Mouse (Mus musculus) CH12.LX (cell line): ENCODE results near the gene Mn1. TPM values are rescaled to one million over a fixed set of nuclear protein-coding genes. Genes with fewer than 3 reads are reported as not detected.

Experiments
- DNase-seq: peaks from one replicate; pipeline ENCODE4 v3.0.0-alpha.2; 2013; ENCODE audit errors: extremely low read depth
- H3K27ac ChIP-seq: 2 replicates; pipeline ENCODE4 v1.5.1; 2012; ENCODE audit warnings: low read depth, mild to moderate bottlenecking, control low read depth, moderate library complexity; ENCODE audit not compliant: insufficient read depth
- H3K27me3 ChIP-seq: replicated peaks from 2 replicates; pipeline ENCODE3; 2012; ENCODE audit warnings: inconsistent platforms
- H3K36me3 ChIP-seq, 2 experiments: replicated peaks in 1 of 2; 2 replicates each; pipeline versions ENCODE3 to v1.6.1; 2012; ENCODE audit warnings: inconsistent platforms in 1 of 2, low read length in 1 of 2, mild to moderate bottlenecking in 1 of 2, mixed read lengths in 1 of 2, moderate library complexity in 1 of 2; ENCODE audit not compliant: control insufficient read depth in 1 of 2, insufficient read depth in 1 of 2
- H3K4me1 ChIP-seq, 2 experiments: 2 replicates each; pipeline ENCODE4 v1.6.1; 2012; ENCODE audit warnings: inconsistent platforms in 1 of 2, moderate library complexity in 1 of 2; ENCODE audit not compliant: insufficient read depth in 2 of 2, control insufficient read depth in 1 of 2
- H3K4me2 ChIP-seq: 2 replicates; pipeline ENCODE4 v1.6.1; 2012; ENCODE audit warnings: low read depth, mild to moderate bottlenecking, control low read depth; ENCODE audit not compliant: poor library complexity, insufficient read depth, severe bottlenecking
- H3K4me3 ChIP-seq, 3 experiments: fragments of 150-350 bp in 1 of 3; sonication (generic) in 1 of 3; replicated peaks in 1 of 3; 2 replicates each; pipeline versions ENCODE3 to v1.5.1; 2011 to 2012; ENCODE audit warnings: low read depth in 2 of 3, low read length in 2 of 3, mild to moderate bottlenecking in 2 of 3, moderate library complexity in 2 of 3, control low read depth in 1 of 3, improper control_type of control experiment in 1 of 3, inconsistent platforms in 1 of 3, mixed read lengths in 1 of 3; ENCODE audit not compliant: poor library complexity in 1 of 3
- H3K79me2 ChIP-seq: replicated peaks from 2 replicates; pipeline ENCODE4 v1.6.1; 2012; ENCODE audit warnings: mild to moderate bottlenecking, moderate library complexity; ENCODE audit not compliant: control insufficient read depth, poor library complexity, insufficient read depth, severe bottlenecking; ENCODE audit errors: extremely low read depth
- H3K9ac ChIP-seq: 2 replicates; pipeline ENCODE4 v1.6.1; 2012; ENCODE audit warnings: low read depth, mild to moderate bottlenecking, control low read depth, moderate library complexity; ENCODE audit not compliant: insufficient read depth
- H3K9me3 ChIP-seq: replicated peaks from 2 replicates; pipeline ENCODE3; 2012; ENCODE audit warnings: low read length, inconsistent platforms, mixed read lengths
- CHD1 ChIP-seq: IDR thresholded peaks from 2 replicates; pipeline ENCODE4 v1.6.1; 2012; ENCODE audit warnings: low read depth, low read length, improper control_type of control experiment, inconsistent platforms
- ELF1 ChIP-seq: IDR thresholded peaks from 2 replicates; pipeline ENCODE4 v1.6.1; 2014; ENCODE audit warnings: low read depth, mild to moderate bottlenecking, inconsistent platforms, low read length, improper control_type of control experiment
- EP300 ChIP-seq: IDR thresholded peaks from 2 replicates; pipeline ENCODE4 v1.6.1; 2011; ENCODE audit warnings: low read length, improper control_type of control experiment
- GABPA ChIP-seq: IDR thresholded peaks from 2 replicates; pipeline ENCODE4 v1.6.1; 2012; ENCODE audit warnings: low read depth, low read length, improper control_type of control experiment, inconsistent platforms; ENCODE audit not compliant: insufficient replicate concordance
- HCFC1 ChIP-seq: IDR thresholded peaks from 2 replicates; pipeline ENCODE4 v1.6.1; 2012; ENCODE audit warnings: low read depth, mild to moderate bottlenecking, inconsistent platforms, low read length, improper control_type of control experiment
- JUN ChIP-seq: IDR thresholded peaks from 2 replicates; pipeline ENCODE4 v1.6.1; 2011; ENCODE audit warnings: low read depth, mild to moderate bottlenecking, low read length, improper control_type of control experiment, moderate library complexity; ENCODE audit not compliant: insufficient read depth
- JUND ChIP-seq: conservative IDR thresholded peaks from 2 replicates; pipeline ENCODE4 v1.6.1; 2011; ENCODE audit warnings: low read depth, low read length, improper control_type of control experiment
- KAT2A ChIP-seq: IDR thresholded peaks from 2 replicates; pipeline ENCODE4 v1.6.1; 2012; ENCODE audit warnings: low read length, improper control_type of control experiment, inconsistent platforms; ENCODE audit not compliant: insufficient replicate concordance
- MAZ ChIP-seq: IDR thresholded peaks from 2 replicates; pipeline ENCODE4 v1.6.1; 2012; ENCODE audit warnings: low read depth, mild to moderate bottlenecking, inconsistent platforms, low read length, improper control_type of control experiment, moderate library complexity
- MXI1 ChIP-seq: IDR thresholded peaks from 2 replicates; pipeline ENCODE4 v1.6.1; 2011; ENCODE audit warnings: mild to moderate bottlenecking, low read depth, low read length, improper control_type of control experiment
- MYC ChIP-seq: IDR thresholded peaks from 2 replicates; pipeline ENCODE4 v1.6.1; 2011; ENCODE audit warnings: low read depth, mild to moderate bottlenecking, improper control_type of control experiment, low read length
- NRF1 ChIP-seq: IDR thresholded peaks from 2 replicates; pipeline ENCODE4 v1.6.1; 2014; ENCODE audit warnings: low read depth, mild to moderate bottlenecking, inconsistent platforms, low read length, improper control_type of control experiment, moderate library complexity
- PAX5 ChIP-seq: IDR thresholded peaks from 2 replicates; pipeline ENCODE4 v1.6.1; 2012; ENCODE audit warnings: low read length, inconsistent platforms, mixed read lengths
- POLR2A ChIP-seq: IDR thresholded peaks from 2 replicates; pipeline ENCODE4 v1.6.1; 2011; ENCODE audit warnings: low read depth, mild to moderate bottlenecking, improper control_type of control experiment, low read length
- RAD21 ChIP-seq: IDR thresholded peaks from 2 replicates; pipeline ENCODE4 v1.6.1; 2011; ENCODE audit warnings: low read depth, mild to moderate bottlenecking, low read length, improper control_type of control experiment, moderate library complexity
- RCOR1 ChIP-seq: conservative IDR thresholded peaks from 2 replicates; pipeline ENCODE4 v1.6.1; 2012; ENCODE audit warnings: low read depth, mild to moderate bottlenecking, inconsistent platforms, low read length, improper control_type of control experiment
- SIN3A ChIP-seq: IDR thresholded peaks from 2 replicates; pipeline ENCODE4 v1.6.1; 2012; ENCODE audit warnings: low read length, improper control_type of control experiment, inconsistent platforms
- TCF12 ChIP-seq: IDR thresholded peaks from 2 replicates; pipeline ENCODE4 v1.6.1; 2014; ENCODE audit warnings: low read depth, mild to moderate bottlenecking, inconsistent platforms, low read length, improper control_type of control experiment
- USF1 ChIP-seq: IDR thresholded peaks from 2 replicates; pipeline ENCODE4 v1.6.1; 2014; ENCODE audit warnings: low read depth, mild to moderate bottlenecking, inconsistent platforms, low read length, improper control_type of control experiment
- USF2 ChIP-seq: conservative IDR thresholded peaks from 2 replicates; pipeline ENCODE4 v1.6.1; 2011; ENCODE audit warnings: low read depth, low read length, improper control_type of control experiment
- ZMIZ1 ChIP-seq: IDR thresholded peaks from 2 replicates; pipeline ENCODE4 v1.6.1; 2012; ENCODE audit warnings: low read depth, mild to moderate bottlenecking, inconsistent platforms, low read length, improper control_type of control experiment
- dilution Hi-C: fragments of 300-500 bp; cut with MboI; formaldehyde crosslinking; loops from 2 replicates; pipeline ENCODE4 v1.14.3; 2020; ENCODE audit warnings: low sequenced_read_pairs; ENCODE audit not compliant: extremely low pct_unique_long_range_greater_than_20kb, extremely low pct_ligation_motif_present
- in situ Hi-C: fragments of 300-500 bp; cut with MboI; formaldehyde crosslinking; loops from 3 replicates; pipeline ENCODE4 v1.14.3; 2019; ENCODE audit warnings: low sequenced_read_pairs, low pct_ligation_motif_present, low pct_unique_long_range_greater_than_20kb, mixed read lengths
- polyA plus RNA-seq: library from polyadenylated mRNA; unstranded; fragments of >175 nt; gene quantifications from 2 replicates; pipeline ENCODE4 v1.2.1, GENCODE M21; 2012; ENCODE audit warnings: low read depth; ENCODE audit not compliant: insufficient read length
- total RNA-seq, 2 experiments: library from RNA; depleted of rRNA; stranded (reverse); fragments of 300-350 nt in 1 of 2; fragments of >200 nt in 1 of 2; gene quantifications; 2 replicates each; pipeline ENCODE4 v1.2.3; 2012 to 2014

The Mn1 gene
- total and polyA plus RNA-seq, 3 experiments, result not detected

DNA sequence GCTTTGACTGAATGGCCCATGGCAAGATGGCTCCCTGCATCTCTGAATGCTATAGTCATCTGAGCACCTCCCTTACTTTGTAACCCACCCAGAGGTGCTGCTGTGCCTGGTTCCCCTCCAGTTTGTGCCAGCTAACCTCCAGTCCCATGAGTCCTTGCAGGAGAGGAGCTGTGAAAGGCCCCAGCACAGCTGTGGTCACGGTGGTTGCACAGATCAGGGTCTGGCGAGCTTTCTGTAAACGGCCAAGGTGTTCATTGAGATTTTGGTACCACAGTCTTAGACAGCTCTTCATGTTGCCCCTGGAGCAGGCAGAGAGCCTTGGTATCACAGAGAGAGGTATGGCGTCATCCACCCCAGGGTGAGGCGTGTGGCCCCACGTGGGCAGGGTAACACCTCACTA is 25.7 kb upstream of the Mn1 start:
- no peak overlapping the region for H3K27ac ChIP-seq
- peak; percentile 70; the same call in 1 of the 2 replicates for TF ChIP-seq PAX5
- TF ChIP-seq KAT2A, result no peak
- no peak overlapping the region for H3K4me3 ChIP-seq
- no peaks in the 10 kb centered on the region for H3K9me3 ChIP-seq
- H3K79me2 ChIP-seq, result no peaks in the 10 kb centered on the region
- peaks cover 3 to 38% of the 10 kb centered on the region in 2 experiments; a peak in 3 of 4 replicates for H3K4me1 ChIP-seq
- DNase-seq, result peak; percentile 59
- H3K27me3 ChIP-seq, result no peaks in the 10 kb centered on the region
- in situ Hi-C loops (loop anchor here (10.0 kb wide), 1 partner anchor 763 kb away; no protein-coding TSS in a partner anchor), dilution Hi-C loops (no loop called here)
- H3K4me2 ChIP-seq, result no peak overlapping the region
- H3K9ac ChIP-seq, result no peak overlapping the region
- peaks cover 21 to 35% of the 10 kb centered on the region in 2 experiments for H3K36me3 ChIP-seq

DNA sequence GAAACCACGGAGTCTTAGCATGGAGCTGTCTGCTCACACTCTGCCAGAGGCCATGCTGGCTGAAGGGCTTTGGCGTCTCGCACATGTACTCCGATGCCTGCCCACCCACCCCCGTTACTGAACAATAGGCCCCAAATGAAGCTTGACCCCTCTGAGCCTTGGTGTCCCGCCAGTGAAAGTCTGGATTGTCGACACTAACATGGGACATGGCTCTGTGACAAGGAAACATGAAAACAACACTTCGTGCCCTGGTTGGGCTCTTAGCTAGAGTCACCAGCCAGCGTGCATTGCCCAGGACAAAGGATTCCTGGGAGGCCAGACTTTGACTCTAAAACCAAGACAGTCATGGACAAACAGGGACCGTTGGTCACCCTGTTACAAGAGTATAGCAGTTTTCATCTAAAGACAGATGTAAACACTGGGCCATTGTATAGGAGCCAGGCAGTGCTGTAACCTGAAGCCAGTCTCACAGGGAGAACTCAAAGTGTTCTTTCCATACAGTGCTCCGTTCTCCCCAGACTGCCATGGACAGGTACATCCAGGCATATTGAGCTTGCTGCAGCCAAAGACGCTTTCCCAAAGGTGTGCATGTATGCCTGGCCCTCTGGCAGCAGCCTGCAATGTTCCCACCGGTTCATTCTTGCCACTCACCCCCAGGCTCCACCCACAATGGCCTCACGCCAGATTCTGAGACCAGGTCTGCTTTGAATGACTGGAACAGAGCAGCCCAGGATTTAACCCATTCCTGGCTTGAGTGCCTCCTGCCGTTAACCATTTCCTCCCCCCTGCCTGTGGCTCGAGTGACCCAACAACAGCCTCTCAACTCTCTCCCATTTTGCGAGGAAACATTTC is 23.6 kb upstream of the Mn1 start:
- H3K4me1 ChIP-seq, result peaks cover 3 to 32% of the 10 kb centered on the region in 2 experiments; a peak in 3 of 4 replicates
- no peak overlapping the region for H3K9ac ChIP-seq
- in situ Hi-C loops (loop anchor here (10.0 kb wide), 1 partner anchor 761 kb away; no protein-coding TSS in a partner anchor), dilution Hi-C loops (no loop called here)
- no peak for DNase-seq
- H3K4me2 ChIP-seq, result no peak overlapping the region
- peaks cover 8 to 16% of the 10 kb centered on the region in 2 experiments for H3K36me3 ChIP-seq
- H3K27ac ChIP-seq, result no peak overlapping the region
- TF ChIP-seq POLR2A, result no peak
- no peak for TF ChIP-seq ELF1
- TF ChIP-seq SIN3A, result no peak
- no peak overlapping the region for H3K4me3 ChIP-seq
- H3K79me2 ChIP-seq, result no peaks in the 10 kb centered on the region
- peaks cover 4% of the 10 kb centered on the region for H3K27me3 ChIP-seq
- H3K9me3 ChIP-seq, result no peaks in the 10 kb centered on the region

DNA sequence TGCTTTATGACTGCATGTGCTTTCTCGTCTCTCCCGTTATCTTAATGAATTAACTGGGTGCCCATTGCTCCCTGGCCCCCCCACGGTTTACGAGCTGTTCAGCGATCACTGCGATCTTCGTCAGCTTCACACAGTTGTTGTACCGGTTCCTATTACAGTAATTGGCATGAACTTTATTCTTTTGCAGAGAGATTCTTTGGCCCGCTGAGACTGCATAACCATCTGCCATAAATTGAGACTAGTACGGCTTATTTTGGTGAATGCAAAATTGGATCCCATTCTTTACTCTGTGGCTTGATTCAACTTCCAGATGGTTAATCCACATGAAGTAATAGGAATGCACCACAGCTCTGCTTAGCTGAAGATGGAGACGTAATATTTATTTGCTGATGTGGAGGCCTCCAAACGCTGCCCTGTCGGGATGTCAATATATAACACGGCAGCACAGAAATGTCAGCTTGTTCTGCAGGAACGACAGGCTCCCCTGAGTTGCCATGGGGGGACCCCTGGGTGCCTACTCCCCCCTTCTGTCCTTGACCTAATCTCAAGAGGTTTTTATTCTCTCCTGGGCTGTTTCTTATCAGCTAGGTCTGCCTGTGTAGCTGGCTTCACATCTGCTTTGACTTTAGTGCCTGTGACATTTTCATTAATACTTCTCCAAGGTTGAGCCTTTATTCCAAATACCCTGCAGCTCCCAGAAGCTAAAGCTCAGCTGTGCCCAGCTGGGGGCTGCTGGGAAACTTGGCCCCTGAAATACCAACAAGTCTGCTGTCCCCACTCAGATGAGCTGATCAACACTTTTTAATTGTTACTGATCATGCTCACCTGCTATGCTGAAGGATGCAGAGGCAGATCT is 22.7 kb upstream of the Mn1 start:
- dilution Hi-C loops (no loop called here), in situ Hi-C loops (loop anchor here (10.0 kb wide), 1 partner anchor 760 kb away; no protein-coding TSS in a partner anchor)
- Histone ChIP-seq H3K4me2 (no peak overlapping the region), H3K79me2 (no peaks in the 10 kb centered on the region), H3K4me3 (no peak overlapping the region), H3K9ac (no peak overlapping the region), H3K4me1 (peaks cover 3 to 27% of the 10 kb centered on the region in 2 experiments; a peak in 3 of 4 replicates), H3K9me3 (no peaks in the 10 kb centered on the region), H3K36me3 (peaks cover 3 to 9% of the 10 kb centered on the region in 2 experiments), H3K27me3 (peaks cover 6% of the 10 kb centered on the region), H3K27ac (no peak overlapping the region)
- no peak for DNase-seq
- TF ChIP-seq MXI1 (no peak), GABPA (no peak), JUN (no peak), KAT2A (no peak), JUND (no peak), RCOR1 (no peak), USF1 (no peak), HCFC1 (no peak), MAZ (no peak), EP300 (no peak), NRF1 (no peak), ZMIZ1 (no peak), TCF12 (no peak), SIN3A (no peak), MYC (no peak), RAD21 (no peak), CHD1 (no peak), USF2 (no peak)
